Mouse (Mus musculus) frontal cortex, postnatal 10 days (tissue): ENCODE measurements around the gene Cgn.

ENCODE experiments used
- DNase-seq, 2 experiments: peaks; one replicate each; pipeline ENCODE4 v3.0.0; 2022; ENCODE audit warnings: low spot score in 2 of 2, mixed read lengths in 1 of 2

The Cgn gene

GRCm38 (mm10) chr3:94786367-94786835 is at the start of gene Cgn:
Gene Cgn, minus strand, starts transcription at chr3:94786492.
- peak; percentile 92 to 96 for DNase-seq

- no peak for DNase-seq
Measured at GRCm38 (mm10) chr3:94835396-94835795, 49.1 kb upstream of the Cgn start.

- no peak for DNase-seq
Measured at GRCm38 (mm10) chr3:94833358-94833757, 47.1 kb upstream of the Cgn start.

- DNase-seq: no peak
Measured at GRCm38 (mm10) chr3:94832701-94833100, 46.4 kb upstream of the Cgn start.

- DNase-seq: no peak
Measured at GRCm38 (mm10) chr3:94832100-94832499, 45.8 kb upstream of the Cgn start.

GRCm38 (mm10) chr3:94824110-94824509 is 37.8 kb upstream of the Cgn start:
- no peak for DNase-seq

GRCm38 (mm10) chr3:94822082-94822481 is 35.8 kb upstream of the Cgn start:
- no peak for DNase-seq

GRCm38 (mm10) chr3:94821008-94821638 is 34.8 kb upstream of the Cgn start:
- peak in 1 of 2 experiments; percentile 16 for DNase-seq

GRCm38 (mm10) chr3:94819452-94820425 is 33.4 kb upstream of the Cgn start:
- DNase-seq: no peak

- DNase-seq: no peak
Measured at GRCm38 (mm10) chr3:94817731-94818130, 31.4 kb upstream of the Cgn start.

GRCm38 (mm10) chr3:94815603-94816002 is 29.3 kb upstream of the Cgn start:
- DNase-seq: no peak

GRCm38 (mm10) chr3:94814663-94815062 is 28.4 kb upstream of the Cgn start:
- DNase-seq: no peak

- DNase-seq: no peak
Measured at GRCm38 (mm10) chr3:94814063-94814462, 27.8 kb upstream of the Cgn start.

- DNase-seq: no peak
Measured at GRCm38 (mm10) chr3:94813651-94814050, 27.4 kb upstream of the Cgn start.

- no peak for DNase-seq
Measured at GRCm38 (mm10) chr3:94811628-94812027, 25.3 kb upstream of the Cgn start.

- DNase-seq: no peak
Measured at GRCm38 (mm10) chr3:94808296-94808695, 22.0 kb upstream of the Cgn start.

- DNase-seq: no peak
Measured at GRCm38 (mm10) chr3:94804976-94805375, 18.7 kb upstream of the Cgn start.

- no peak for DNase-seq
Measured at GRCm38 (mm10) chr3:94804146-94804545, 17.9 kb upstream of the Cgn start.

- DNase-seq: no peak
Measured at GRCm38 (mm10) chr3:94796181-94796580, 9.9 kb upstream of the Cgn start.

GRCm38 (mm10) chr3:94795596-94796140 is 9.4 kb upstream of the Cgn start:
- DNase-seq: no peak

- no peak for DNase-seq
Measured at GRCm38 (mm10) chr3:94794359-94794758, 8.1 kb upstream of the Cgn start.

GRCm38 (mm10) chr3:94793672-94794071 is 7.4 kb upstream of the Cgn start:
- no peak for DNase-seq
